Mouse (Mus musculus): ENCODE results near the gene Olfr381.
"Not testable (repeated sequence)": the region's sequence is repeated elsewhere in the genome, so short reads cannot be mapped to it uniquely, and the experiment has no call there.

The Olfr381 gene

GRCm38 (mm10) chr11:73491503-73491902 lies at the start of gene Olfr381:
Gene Olfr381, minus strand, starts transcription at chr11:73491603.
- DNase-seq (ENCODE audit: low read depth), result no peak

- DNase-seq (ENCODE audit: low read depth), result not testable (repeated sequence)
Observed at GRCm38 (mm10) chr11:73528971-73529370, 37.6 kb upstream of the Olfr381 start.

GRCm38 (mm10) chr11:73517097-73517496 lies 25.7 kb upstream of the Olfr381 start, which contains the start of gene Olfr382:
Gene Olfr382, minus strand, starts transcription at chr11:73517197.
- no peak for DNase-seq (ENCODE audit: low read depth)

GRCm38 (mm10) chr11:73457408-73457807 lies 34.0 kb downstream of the Olfr381 start, which contains the start of gene Olfr380:
Gene Olfr380, minus strand, starts transcription at chr11:73457508.
- DNase-seq (ENCODE audit: low read depth), result no peak
